Mouse (Mus musculus): ENCODE data around the gene Asap2. TPM values are rescaled to one million over a fixed set of nuclear protein-coding genes. Genes with fewer than 3 reads are reported as not detected.

Asap2 gene
- total RNA-seq, 2 experiments from 2014 or later: 10.5 to 10.9 TPM

GRCm38 (mm10) chr12:21286712-21287650, 296.7 kb downstream of the Asap2 start:
- no peak for DNase-seq

GRCm38 (mm10) chr12:21288716-21289395, 298.6 kb downstream of the Asap2 start:
- intact Hi-C loops (cut with DNase I): no loop called here
- no peak for DNase-seq

More at GRCm38 (mm10) chr12:21286712-21287650, 296.7 kb downstream of the Asap2 start:
- intact Hi-C loops (cut with DNase I): loop anchor here (2.0 kb wide), 2 partner anchors 30 to 130 kb away; partner anchors contain the start of genes Iah1 and Ywhaq

- intact Hi-C loops (cut with DNase I): no loop called here
- no peak for DNase-seq
Measured at GRCm38 (mm10) chr12:21289651-21290050, 299.4 kb downstream of the Asap2 start.

- no peak for DNase-seq
- intact Hi-C loops (cut with DNase I): no loop called here
Measured at GRCm38 (mm10) chr12:21298856-21299255, 308.6 kb downstream of the Asap2 start.

DNA sequence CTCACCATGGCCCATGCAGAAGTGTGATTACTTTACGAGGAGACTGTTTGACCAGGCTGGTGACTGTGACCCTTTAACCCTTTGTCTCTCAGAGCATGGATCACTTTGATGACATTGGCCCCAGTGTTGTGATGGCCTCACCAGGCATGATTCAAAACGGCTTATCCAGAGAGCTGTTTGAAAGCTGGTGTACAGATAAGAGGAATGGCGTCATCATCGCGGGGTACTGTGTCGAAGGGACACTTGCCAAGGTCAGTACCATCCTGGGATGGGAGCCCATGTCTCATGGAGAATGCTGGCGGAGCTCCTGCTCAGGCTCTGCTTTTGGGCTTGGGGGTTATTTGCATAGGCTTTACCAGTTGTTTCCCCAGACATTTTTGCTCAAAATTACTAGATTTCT, 311.1 kb downstream of the Asap2 start:
- intact Hi-C loops (cut with DNase I): no loop called here
- DNase-seq: peak; percentile 20 to 30

- intact Hi-C loops (cut with DNase I): no loop called here
- DNase-seq: no peak
Measured at GRCm38 (mm10) chr12:21301932-21302331, 311.7 kb downstream of the Asap2 start.

DNA sequence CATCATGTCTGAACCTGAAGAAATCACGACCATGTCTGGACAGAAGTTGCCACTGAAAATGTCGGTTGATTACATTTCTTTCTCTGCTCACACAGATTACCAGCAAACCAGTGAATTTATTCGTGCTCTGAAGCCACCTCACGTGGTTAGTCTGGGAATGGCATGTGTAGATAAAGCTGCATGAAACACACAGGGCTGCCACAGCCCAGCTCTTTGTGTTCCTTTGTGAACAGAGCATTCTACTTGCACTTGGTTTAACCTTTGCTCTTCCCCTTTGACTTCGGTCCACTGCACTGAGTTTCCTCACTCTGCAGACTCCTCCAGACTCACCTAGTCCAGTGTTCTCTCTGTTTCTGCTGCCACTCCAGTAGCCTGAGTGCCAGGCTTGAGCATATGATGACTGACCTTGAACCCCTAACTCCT, 312.1 kb downstream of the Asap2 start:
- intact Hi-C loops (cut with DNase I): no loop called here
- no peak for DNase-seq

DNA sequence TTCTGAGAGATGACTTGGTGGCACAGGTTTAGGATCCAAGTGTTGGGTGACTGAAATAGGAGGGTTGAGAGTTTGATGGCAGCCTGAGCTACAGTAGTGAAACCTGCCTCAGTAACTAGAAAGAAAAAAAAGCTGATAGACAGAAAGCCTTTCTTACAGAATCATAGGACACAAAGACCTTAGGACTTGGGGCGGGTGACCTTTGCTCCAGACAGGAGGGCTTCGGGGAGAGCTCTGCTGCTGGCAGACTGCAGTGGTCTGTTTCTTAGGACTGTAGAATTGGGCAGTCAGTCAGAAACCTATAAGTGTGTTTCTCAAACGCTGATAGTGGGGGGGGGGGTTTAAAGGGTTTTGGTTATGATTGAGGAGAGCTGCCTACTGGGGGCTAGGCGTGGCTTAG, 315.5 kb downstream of the Asap2 start:
- DNase-seq: no peak
- intact Hi-C loops (cut with DNase I): no loop called here

DNA sequence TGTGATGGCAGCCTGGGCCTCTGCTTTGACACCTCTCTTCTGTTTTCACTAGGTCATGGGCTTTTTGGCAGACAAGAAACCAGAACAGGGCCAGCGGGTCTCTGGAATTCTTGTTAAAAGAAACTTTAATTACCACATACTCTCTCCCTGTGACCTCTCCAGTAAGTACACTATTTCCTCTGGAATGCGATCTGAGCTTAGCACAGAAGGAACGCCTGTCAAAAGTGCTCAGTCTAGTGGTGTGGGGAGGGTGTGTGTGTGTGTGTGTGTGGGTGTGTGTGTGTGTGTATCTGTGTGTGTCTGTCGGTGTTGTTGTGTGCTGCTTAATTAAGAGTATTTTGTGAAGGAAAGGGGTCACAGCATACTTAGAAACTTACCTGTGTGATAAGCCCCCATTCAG, 316.5 kb downstream of the Asap2 start:
- no peak for DNase-seq
- intact Hi-C loops (cut with DNase I): no loop called here

GRCm38 (mm10) chr12:21312201-21312600, 321.9 kb downstream of the Asap2 start:
- intact Hi-C loops (cut with DNase I): loop anchor here (10.0 kb wide), 2 partner anchors 303 to 387 kb away; no protein-coding TSS in a partner anchor
- DNase-seq: no peak

- intact Hi-C loops (cut with DNase I): loop anchor here (2.0 to 10.0 kb wide), 4 partner anchors 29 to 391 kb away; partner anchors contain the start of genes Adam17 and Itgb1bp1
- peak; percentile 87 for DNase-seq
Measured at GRCm38 (mm10) chr12:21315923-21316868, 325.9 kb downstream of the Asap2 start, which contains the start of gene Iah1. Gene Iah1, plus strand, starts transcription at chr12:21316389.

DNA sequence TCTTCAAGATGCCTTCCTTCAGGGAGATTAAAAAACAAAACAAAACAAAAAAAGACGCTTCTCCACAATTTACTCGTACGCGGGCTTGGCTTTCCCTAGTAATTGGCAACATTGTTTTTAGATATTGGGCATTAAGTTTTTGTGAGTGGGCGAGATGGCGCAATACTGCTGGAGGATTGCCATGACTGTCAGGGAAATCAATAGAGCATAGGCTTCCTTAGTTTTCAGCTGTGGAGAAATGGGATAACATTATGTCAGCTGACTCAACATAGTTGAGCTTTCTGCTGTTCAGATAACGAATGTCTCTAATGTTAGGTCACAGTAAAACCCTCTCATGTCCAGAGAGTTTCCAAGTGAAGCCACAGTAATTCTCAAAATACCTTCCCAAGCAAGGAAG, 326.6 kb downstream of the Asap2 start:
- DNase-seq: peak; percentile 64 to 68
- intact Hi-C loops (cut with DNase I): loop anchor here (2.0 to 10.0 kb wide), 4 partner anchors 30 to 392 kb away; partner anchors contain the start of genes Adam17 and Itgb1bp1

DNA sequence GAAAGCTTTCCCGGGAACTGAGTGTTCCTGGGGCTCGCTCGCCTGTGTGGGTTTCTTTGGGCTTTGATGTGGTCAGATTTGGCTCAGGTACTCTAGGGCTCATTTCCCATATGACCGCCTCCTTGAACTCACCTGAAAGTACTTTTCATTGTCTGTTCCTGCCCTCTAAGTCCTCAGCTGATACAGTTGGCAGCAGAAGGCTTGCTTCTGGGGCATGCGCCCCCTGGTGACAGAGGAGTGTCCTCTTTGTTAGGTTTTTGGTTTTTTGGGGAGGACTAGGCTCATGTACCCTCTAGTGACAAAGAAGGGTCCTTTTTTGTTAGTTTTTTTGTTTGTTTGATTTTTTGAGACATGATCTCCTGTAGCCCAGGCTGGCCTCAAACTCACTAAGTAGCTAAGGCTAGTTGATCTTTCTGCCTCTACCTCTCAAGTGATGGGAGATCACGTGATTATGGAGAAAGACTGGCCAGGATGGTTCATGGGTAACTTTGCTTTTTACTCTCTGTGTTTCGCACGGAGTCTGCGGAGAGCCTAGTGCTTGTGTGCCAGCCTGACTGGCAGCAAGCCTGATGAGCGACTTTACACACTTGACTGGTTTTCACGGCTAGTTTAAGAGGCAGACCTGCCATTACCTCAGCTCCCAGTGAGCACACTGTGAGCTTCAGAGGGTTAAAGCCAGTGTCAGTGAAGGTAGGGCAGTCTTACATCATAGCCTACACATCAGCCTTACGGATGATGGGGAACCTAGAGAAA, 328.1 kb downstream of the Asap2 start:
- intact Hi-C loops (cut with DNase I): loop anchor here (5.0 to 10.0 kb wide), 3 partner anchors 54 to 394 kb away; partner anchors contain the start of gene Adam17
- DNase-seq: peak; percentile 60 to 68

All from heart, postnatal 36 days (tissue).